Mouse (Mus musculus) olfactory bulb, adult 2 months (tissue): ENCODE measurements around the gene 4930523C07Rik.

Source experiments
- CTCF ChIP-seq: fragments of 200-500 bp; IDR thresholded peaks from 2 replicates; pipeline ENCODE4 v1.5.1; 2012; ENCODE audit warnings: low read depth, mild to moderate bottlenecking, low read length, moderate library complexity; ENCODE audit not compliant: insufficient read depth
- POLR2A ChIP-seq: fragments of 200-500 bp; IDR thresholded peaks from 2 replicates; pipeline ENCODE4 v1.6.1; 2012; ENCODE audit warnings: mild to moderate bottlenecking, low read depth, low read length, moderate library complexity; ENCODE audit not compliant: insufficient read depth

DNA sequence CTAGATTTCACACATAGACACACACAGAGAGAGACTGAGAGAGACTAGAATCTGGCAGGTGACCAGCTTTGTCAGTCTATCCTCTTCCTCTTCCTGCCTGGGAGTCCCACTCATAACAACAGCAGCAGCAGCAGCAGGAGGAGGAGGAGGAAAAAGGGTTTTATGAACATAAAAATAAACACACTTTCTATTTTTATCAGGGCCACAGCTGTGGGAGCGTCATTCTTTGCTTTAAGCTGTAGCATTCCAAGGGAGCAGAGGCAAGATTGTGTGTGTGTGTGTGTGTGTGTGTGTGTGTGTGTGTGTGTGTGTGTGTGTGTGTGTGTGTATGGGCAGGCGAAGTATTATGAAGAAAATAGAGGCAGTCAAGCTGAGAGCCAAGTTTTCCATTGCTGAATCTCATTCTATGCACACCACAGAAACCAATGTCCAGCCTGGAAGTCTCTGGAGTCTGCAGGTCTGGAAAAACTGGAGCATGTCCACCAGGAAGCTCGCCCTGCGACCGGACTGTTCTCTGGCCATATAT, 7.1 kb upstream of the 4930523C07Rik start:
- TF ChIP-seq CTCF: no peak
- no peak for TF ChIP-seq POLR2A
